Mouse (Mus musculus) c-Kit-positive CD71-positive TER-119-negative erythroid progenitor cells, embryonic 14.5 days (primary cell): Measurements from ENCODE around the gene Eno4.

Experiments
- DNase-seq: peaks from one replicate; pipeline ENCODE4 v3.0.0-alpha.2; 2013; ENCODE audit warnings: low read depth

Eno4 gene

DNA sequence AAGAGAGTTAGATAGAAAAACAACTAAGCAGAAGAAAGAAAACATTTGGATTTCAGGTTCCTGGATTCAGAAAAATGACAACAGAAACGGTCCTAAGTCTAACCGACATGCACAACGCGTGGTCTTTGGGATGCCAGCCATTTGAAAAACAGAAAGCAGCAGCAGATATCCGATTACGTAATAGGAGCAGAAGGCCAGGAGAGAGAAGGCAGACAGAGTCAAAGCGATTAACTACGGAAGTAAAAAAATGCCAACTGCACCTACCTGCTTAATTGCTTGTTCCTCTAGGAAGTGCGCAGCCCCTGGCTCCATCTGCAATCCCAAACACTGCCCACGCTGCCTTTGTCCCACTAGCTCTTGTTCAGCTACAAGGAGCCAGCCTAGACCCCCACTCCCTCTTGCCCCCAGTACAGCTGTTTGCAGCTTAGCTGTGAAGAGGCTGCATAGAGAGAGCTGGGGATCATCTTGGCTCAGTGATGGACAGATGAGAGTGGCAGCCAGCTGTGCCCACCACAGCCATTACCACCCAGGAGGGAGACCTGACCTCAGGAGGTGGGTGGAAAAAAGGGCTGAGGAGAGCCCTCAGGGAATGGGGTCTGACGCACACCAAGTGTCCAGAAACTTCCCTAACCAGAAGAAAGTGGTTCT, 32.1 kb downstream of the Eno4 start:
- DNase-seq: no peak

DNA sequence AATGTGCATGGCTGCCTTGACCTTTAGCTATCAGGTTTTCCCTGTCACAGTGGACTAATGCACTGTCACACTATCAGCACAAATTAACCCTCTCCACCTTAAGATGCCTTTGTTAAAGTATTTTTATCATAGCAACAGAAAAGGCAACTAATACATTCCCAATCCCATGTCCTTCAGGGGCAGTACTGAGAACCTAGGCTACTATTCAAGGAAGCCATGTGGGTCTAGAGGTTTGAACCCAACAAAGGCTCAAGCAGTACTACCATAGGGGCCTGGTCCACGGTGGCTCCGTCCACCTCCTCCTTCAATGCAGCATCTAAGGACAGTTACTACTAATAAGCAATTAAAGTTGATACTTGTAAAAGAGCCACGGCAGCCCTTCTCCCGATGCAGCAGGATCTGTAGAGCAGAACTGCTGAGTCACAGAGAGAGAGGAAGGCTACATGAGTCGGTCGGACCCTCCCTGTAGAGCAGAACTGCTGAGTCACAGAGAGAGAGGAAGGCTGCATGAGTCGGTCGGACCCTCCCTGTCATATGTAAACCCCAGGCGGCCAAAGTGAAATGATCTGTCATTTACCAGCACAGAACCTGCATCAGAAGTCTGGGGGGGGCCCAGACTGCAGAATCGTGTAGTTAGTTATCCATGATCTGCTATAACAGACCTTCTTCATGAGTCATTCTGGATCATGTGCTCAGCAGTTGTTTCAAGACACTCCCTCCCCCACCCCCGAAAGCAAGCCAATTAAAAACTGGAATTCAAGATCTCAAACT, 35.4 kb downstream of the Eno4 start:
- DNase-seq: peak; percentile 24

DNA sequence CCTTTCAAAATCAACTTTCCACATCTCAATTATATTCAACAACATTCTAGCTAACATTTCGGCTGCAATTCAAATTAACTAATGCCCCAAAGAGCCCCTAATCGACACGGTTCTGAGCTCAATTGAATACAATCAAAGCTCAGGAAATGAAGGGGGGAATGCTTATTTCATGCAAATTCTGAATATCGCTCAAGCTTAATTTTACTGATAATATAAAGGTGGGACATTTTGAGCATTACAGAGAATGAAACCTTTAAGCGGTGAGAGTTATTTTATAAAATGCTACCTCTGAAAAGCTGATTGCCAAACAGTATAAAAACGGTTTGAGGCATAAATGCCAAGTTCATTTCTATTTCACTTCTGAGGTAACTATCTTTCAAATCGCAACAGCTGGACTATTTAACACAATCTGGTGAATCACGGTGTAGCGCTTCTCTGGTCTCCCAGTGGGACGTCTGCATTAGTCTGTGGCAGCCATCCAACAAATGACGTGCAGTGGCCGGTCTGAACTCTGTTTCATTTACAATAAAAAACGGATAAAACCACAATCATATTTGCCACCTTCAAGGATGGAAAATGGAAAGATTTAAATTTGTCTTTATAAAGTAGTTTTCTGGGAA, 36.3 kb downstream of the Eno4 start:
- no peak for DNase-seq

DNA sequence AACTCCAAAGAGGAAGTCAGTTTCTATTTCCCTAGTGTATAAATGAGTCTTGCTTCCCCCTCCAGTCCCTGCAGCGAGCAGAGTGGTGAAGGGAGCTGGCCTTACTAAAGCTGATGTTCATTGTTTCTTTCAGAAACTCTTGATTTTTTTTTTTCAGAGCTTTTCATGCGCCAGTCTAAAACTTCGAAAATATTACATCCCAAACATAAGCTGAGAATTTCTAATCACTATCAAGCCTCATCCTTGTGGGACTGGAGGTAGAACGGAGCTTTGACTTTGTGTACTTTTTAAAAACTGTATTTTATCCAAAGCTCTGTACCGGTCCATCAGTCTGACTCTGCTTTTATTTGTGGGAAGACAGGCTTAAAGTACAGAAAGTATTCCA, 36.8 kb downstream of the Eno4 start:
- DNase-seq: no peak

DNA sequence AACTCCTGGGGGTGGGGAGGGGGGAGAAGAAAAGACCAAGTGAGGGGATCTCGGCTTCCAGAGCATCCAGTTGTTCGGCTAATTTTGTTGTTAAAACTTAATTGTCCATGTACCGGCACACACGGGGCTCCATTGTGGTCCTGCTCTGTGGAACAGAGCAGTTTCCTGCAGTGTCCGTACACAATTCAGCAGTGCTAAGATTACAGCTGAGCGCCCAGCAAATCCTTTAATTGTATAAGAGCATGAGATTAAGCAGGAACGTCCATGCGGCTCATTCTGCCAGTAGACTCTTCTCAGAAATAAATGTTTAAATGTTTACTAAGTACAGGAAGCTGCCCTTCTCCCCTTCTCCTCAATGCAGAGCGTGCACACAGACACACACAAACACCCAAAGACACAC, 38.3 kb downstream of the Eno4 start:
- no peak for DNase-seq

DNA sequence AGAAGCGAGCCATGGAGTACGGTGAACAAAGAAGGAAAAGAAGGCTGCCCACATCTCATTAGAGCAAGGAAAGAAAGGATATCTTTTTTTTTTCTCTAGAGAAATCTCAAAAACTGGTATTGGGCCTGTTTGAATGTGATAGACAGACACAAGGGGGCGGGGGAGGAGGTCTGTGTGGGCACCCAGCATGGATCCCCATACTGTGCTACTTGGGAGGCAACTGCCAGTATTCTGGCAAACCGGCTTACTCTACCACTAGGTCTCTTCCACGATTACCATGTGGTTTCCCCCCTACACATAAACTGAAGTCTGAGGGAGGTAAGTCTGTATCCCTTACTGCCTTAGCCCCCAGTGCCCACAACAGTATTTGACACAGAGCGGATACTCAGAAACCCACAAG, 59.6 kb downstream of the Eno4 start:
- DNase-seq: no peak

DNA sequence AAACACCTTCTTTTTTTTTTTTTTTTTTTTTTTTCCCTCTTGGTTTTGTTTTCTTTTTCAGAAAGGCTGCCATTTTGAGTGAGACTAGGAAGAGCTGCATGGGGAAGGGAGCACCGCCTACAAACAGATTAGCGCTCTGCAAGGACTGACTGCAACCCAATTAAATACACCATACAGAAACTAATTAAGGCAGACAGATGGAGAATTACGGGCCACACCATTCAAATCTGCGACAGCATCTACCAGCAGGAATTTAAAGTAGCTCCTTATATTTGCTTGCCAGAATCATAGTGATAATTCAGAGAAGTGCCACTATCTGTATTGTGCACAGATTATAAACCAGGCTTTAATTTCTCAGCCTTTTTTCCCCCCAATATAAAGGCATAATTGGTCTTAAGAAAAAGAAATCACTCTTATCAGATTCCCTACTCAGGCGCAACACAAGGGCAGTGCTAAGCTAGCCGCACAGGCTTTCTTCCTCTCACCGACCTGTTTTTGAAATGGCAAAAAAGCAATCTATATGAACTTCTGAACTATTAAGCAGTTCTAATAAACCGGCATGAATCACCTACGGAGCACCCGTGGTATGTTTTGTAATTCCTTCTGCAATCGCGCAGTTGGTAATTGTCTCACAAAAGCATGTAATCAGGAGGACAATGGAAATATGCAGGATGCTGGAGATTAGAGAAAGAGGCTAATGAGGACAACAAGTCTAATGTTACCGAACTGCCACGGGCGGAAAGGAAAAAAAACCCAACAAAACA, 63.5 kb downstream of the Eno4 start:
- DNase-seq: no peak

DNA sequence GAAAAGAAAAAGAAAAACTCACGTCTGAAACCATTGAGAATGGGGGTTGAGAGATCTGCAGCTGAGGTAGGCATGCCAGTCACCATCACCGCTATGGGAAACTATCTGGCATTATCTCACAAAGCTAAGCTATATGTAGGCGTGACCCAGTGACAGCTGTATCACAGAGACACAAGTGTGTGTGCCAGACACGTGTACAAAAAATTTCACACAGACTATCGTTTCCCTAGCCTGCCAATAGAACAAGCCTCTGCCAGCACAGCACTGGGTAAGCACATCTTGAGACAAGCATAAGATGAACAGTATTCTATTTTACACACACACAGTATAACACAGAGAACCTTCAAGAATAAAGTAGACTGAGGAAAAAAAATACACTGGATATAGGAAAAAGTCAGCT, 67.6 kb downstream of the Eno4 start:
- no peak for DNase-seq
